Mouse (Mus musculus) E14TG2a.4 (cell line): ENCODE measurements around the gene 1700037H04Rik.

Experiments used
- CTCF ChIP-seq: conservative IDR thresholded peaks from 2 replicates; pipeline ENCODE4 v1.5.1; 2014; ENCODE audit warnings: low read length
- POU5F1 ChIP-seq: IDR thresholded peaks from 2 replicates; pipeline ENCODE4 v1.6.1; 2014; ENCODE audit warnings: low read length, borderline replicate concordance

- TF ChIP-seq CTCF = no peak
- TF ChIP-seq POU5F1 = no peak
Observed at GRCm38 (mm10) chr2:131135521-131136139, 24.3 kb downstream of the 1700037H04Rik start.
